Comparison of ENCODE assay signal across 30 mouse cellular contexts in genomic region chr15:10831106-10831505, GRCm38 (mm10).
DNase-seq lines count a peak whose midpoint lies in the region; ATAC-seq and TF ChIP-seq lines count a peak whose summit lies in the region.
"Had no signal": no experiment of that assay in that cellular context is flagged by ENCODE, and none has a peak within 500 bp of the region (broad histone marks: within the 10 kb centered on the region; RNA-seq: fewer than 3 reads in every experiment).

No protein-coding gene starts in this region.

- H3K9me3 ChIP-seq in heart, embryonic 12.5 days (replicated peaks): no peaks in the 10 kb centered on the region
- no peaks in the 10 kb centered on the region for H3K9me3 ChIP-seq in lung, postnatal 0 days (ENCODE audit: low read length)
- no peaks in the 10 kb centered on the region for H3K9me3 ChIP-seq in limb, embryonic 15.5 days
- H3K9me3 ChIP-seq: embryonic facial prominence, embryonic 12.5 days; hindbrain, embryonic 12.5 days; liver, embryonic 13.5 days; lung, embryonic 15.5 days; midbrain, embryonic 15.5 days; neural tube, embryonic 13.5 days had no signal

- H3K4me2 ChIP-seq in heart, embryonic 12.5 days: no peak overlapping the region
- H3K4me2 ChIP-seq in lung, postnatal 0 days (replicated peaks; ENCODE audit: low read depth, low read length): no peak overlapping the region
- H3K4me2 ChIP-seq in limb, embryonic 15.5 days: no peak overlapping the region
- H3K4me2 ChIP-seq: embryonic facial prominence, embryonic 12.5 days; hindbrain, embryonic 12.5 days; liver, embryonic 13.5 days; lung, embryonic 15.5 days; midbrain, embryonic 15.5 days; neural tube, embryonic 13.5 days had no signal

- H3K27ac ChIP-seq in heart, embryonic 12.5 days (ENCODE audit: poor library complexity, severe bottlenecking): peak overlapping the region; percentile 17; the same call in 1 of the 2 replicates
- no peak overlapping the region for H3K27ac ChIP-seq in lung, postnatal 0 days (ENCODE audit: low read length)
- H3K27ac ChIP-seq in limb, embryonic 15.5 days: peak overlapping the region; percentile 47
- no peak overlapping the region for H3K27ac ChIP-seq in left cerebral cortex, adult 2 months
- H3K27ac ChIP-seq: embryonic facial prominence, embryonic 12.5 days; hindbrain, embryonic 12.5 days; liver, embryonic 13.5 days; lung, embryonic 15.5 days; macrophage; midbrain, embryonic 15.5 days; neural tube, embryonic 13.5 days had no signal

- no peak for TF ChIP-seq POLR2A in lung, adult 2 months (IDR thresholded peaks at IDR 0.05; ENCODE audit: borderline replicate concordance, extremely low read depth, low read depth, low read length)

- H3K4me3 ChIP-seq in heart, embryonic 12.5 days: no peak overlapping the region
- no peak overlapping the region for H3K4me3 ChIP-seq in lung, postnatal 0 days (ENCODE audit: low read depth, low read length)
- H3K4me3 ChIP-seq in lung, adult 2 months (replicated peaks; ENCODE audit: extremely low read depth, low read depth, low read length): no peak overlapping the region
- H3K4me3 ChIP-seq in limb, embryonic 15.5 days: no peak overlapping the region
- H3K4me3 ChIP-seq in left cerebral cortex, adult 2 months: no peak overlapping the region
- H3K4me3 ChIP-seq: embryonic facial prominence, embryonic 12.5 days; hindbrain, embryonic 12.5 days; liver, embryonic 13.5 days; lung, embryonic 15.5 days; midbrain, embryonic 15.5 days; myocyte; neural tube, embryonic 13.5 days had no signal

- 55% methylated on average over 5 of the region's 5 CpGs for WGBS in heart, embryonic 12.5 days
- 17% methylated on average over 5 of the region's 5 CpGs for WGBS in lung, postnatal 0 days
- WGBS in lung, adult 2 months: 37% methylated on average over 5 of the region's 5 CpGs
- 39% methylated on average over 5 of the region's 5 CpGs for WGBS in limb, embryonic 15.5 days

- H3K36me3 ChIP-seq in heart, embryonic 12.5 days: no peaks in the 10 kb centered on the region
- no peaks in the 10 kb centered on the region for H3K36me3 ChIP-seq in lung, postnatal 0 days (ENCODE audit: insufficient read depth, low read length)
- no peaks in the 10 kb centered on the region for H3K36me3 ChIP-seq in limb, embryonic 15.5 days
- H3K36me3 ChIP-seq: embryonic facial prominence, embryonic 12.5 days; hindbrain, embryonic 12.5 days; liver, embryonic 13.5 days; lung, embryonic 15.5 days; midbrain, embryonic 15.5 days; neural tube, embryonic 13.5 days had no signal

- peaks cover 13% of the 10 kb centered on the region for H3K4me1 ChIP-seq in heart, embryonic 12.5 days (replicated peaks)
- peaks cover 4% of the 10 kb centered on the region; the same call in 1 of the 2 replicates for H3K4me1 ChIP-seq in lung, postnatal 0 days (ENCODE audit: insufficient read depth, low read depth, low read length)
- peaks cover 6% of the 10 kb centered on the region; the same call in 1 of the 2 replicates for H3K4me1 ChIP-seq in lung, adult 2 months (ENCODE audit: control insufficient read depth, insufficient read depth, low read length)
- H3K4me1 ChIP-seq in limb, embryonic 15.5 days: peaks cover 7% of the 10 kb centered on the region
- H3K4me1 ChIP-seq: embryonic facial prominence, embryonic 12.5 days; hindbrain, embryonic 12.5 days; midbrain, embryonic 15.5 days; neural tube, embryonic 13.5 days had no signal

- ATAC-seq in heart, embryonic 12.5 days (ENCODE audit: insufficient number of reproducible peaks, low FRiP score): peak; percentile 51; the same call in 1 of the 2 replicates
- peak; percentile 60 for ATAC-seq in lung, postnatal 0 days
- ATAC-seq in limb, embryonic 15.5 days (ENCODE audit: insufficient number of reproducible peaks, low FRiP score, low TSS enrichment, low read depth): no peak
- ATAC-seq: forebrain, postnatal 0 days; midbrain, embryonic 15.5 days; Patski had no signal

- TF ChIP-seq EP300 in lung, postnatal 0 days (IDR thresholded peaks at IDR 0.05): peak; percentile 81; the same call in 1 of the 2 replicates

- no peak overlapping the region for H3K9ac ChIP-seq in heart, embryonic 12.5 days
- no peak overlapping the region for H3K9ac ChIP-seq in lung, postnatal 0 days (replicated peaks; ENCODE audit: low read depth)
- H3K9ac ChIP-seq in limb, embryonic 15.5 days: no peak overlapping the region
- H3K9ac ChIP-seq: embryonic facial prominence, embryonic 12.5 days; forebrain, postnatal 0 days; hindbrain, embryonic 12.5 days; liver, embryonic 13.5 days; lung, embryonic 15.5 days; midbrain, embryonic 15.5 days; neural tube, embryonic 13.5 days had no signal

- intact Hi-C loops in left cerebral cortex, adult 2 months (cut with DNase I): no loop called here

- H3K27me3 ChIP-seq in heart, embryonic 12.5 days (replicated peaks): no peaks in the 10 kb centered on the region
- H3K27me3 ChIP-seq in lung, postnatal 0 days (replicated peaks; ENCODE audit: insufficient read depth, low read length): no peaks in the 10 kb centered on the region
- no peaks in the 10 kb centered on the region for H3K27me3 ChIP-seq in limb, embryonic 15.5 days
- H3K27me3 ChIP-seq: embryonic facial prominence, embryonic 12.5 days; hindbrain, embryonic 12.5 days; liver, embryonic 13.5 days; lung, embryonic 15.5 days; midbrain, embryonic 15.5 days; neural tube, embryonic 13.5 days; Patski had no signal

- DNase-seq in heart, adult 18-20 months: no peak
- peak; percentile 65 for DNase-seq in lung, postnatal 0 days (ENCODE audit: low spot score)
- DNase-seq in lung, adult 2 months: no peak
- no peak for DNase-seq in left cerebral cortex, adult 2 months (ENCODE audit: extremely low spot score in 1 of 2, low spot score in 2 of 2)
- no peak for DNase-seq in layer of hippocampus, postnatal 14 days (ENCODE audit: low spot score in 2 of 2)
- DNase-seq: adrenal gland, postnatal 36 days; cerebellum, adult 11 months; cerebellum, adult 9-11 months; forebrain, postnatal 0 days; gastrocnemius, postnatal 36 days; heart, postnatal 14 days; kidney, adult 9 months; kidney, postnatal 36 days; layer of hippocampus, adult 9-11 months; liver, embryonic 13.5 days; retina, postnatal 1 day; right cerebral cortex, postnatal 25 days; spleen, adult 18-20 months; thymus, adult 2 months; thymus, postnatal 4 days had no signal

- TF ChIP-seq CTCF in lung, postnatal 0 days (IDR thresholded peaks at IDR 0.05): no peak
- no peak for TF ChIP-seq CTCF in lung, adult 2 months (IDR thresholded peaks at IDR 0.05; ENCODE audit: insufficient read depth, low read length)
- TF ChIP-seq CTCF in left cerebral cortex, adult 2 months (IDR thresholded peaks at IDR 0.05): no peak

Comparison
In these comparisons a context has a peak if more than half of its experiments do, and no peak if none do; other contexts are left out.
1. H3K27ac ChIP-seq: peak in heart, embryonic 12.5 days (single experiment) and limb, embryonic 15.5 days (single experiment); none in lung, postnatal 0 days (single experiment) and left cerebral cortex, adult 2 months (single experiment).